Mouse (Mus musculus): ENCODE data around the gene Taf3.

DNA sequence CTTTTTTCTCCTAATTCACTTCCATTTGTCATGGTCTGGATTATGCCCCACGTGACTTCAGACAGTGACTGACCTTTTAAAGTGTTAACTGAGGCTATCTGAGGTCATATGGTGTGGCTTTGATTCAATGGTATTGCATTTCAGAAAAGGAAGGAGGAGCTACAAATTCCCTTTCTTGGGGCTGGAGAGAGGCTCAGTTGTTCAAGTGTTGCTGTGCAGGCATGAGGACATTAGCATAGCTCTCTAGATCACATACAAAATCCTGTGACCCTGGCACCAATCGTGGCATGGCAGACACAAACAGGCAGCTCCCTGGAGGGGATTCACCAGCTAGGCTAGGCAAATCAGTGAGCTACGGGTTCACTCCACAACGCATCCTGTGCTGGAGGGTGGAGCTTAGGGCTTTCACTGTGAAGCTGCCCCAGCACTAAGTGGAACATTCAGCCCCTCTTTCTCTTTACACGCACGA is 62.4 kb downstream of the Taf3 start:
- TF ChIP-seq CTCF (IDR thresholded peaks at IDR 0.05; ENCODE audit: low read depth, low read length) (no peak), GATA1 (IDR thresholded peaks at IDR 0.05; ENCODE audit: borderline replicate concordance, low read length) (no peak), TAL1 (conservative IDR thresholded peaks at IDR 0.05; ENCODE audit: low read depth, low read length) (no peak), POLR2AphosphoS5 (IDR thresholded peaks at IDR 0.05; ENCODE audit: insufficient replicate concordance, low read depth, low read length) (no peak), GATA2 (IDR thresholded peaks at IDR 0.05; ENCODE audit: borderline replicate concordance, low read depth, low read length) (no peak)

All from G1E (cell line).